Mouse (Mus musculus) intestine, embryonic 14.5 days (tissue): ENCODE results near the gene Samd4b. TPM values are rescaled to one million over a fixed set of nuclear protein-coding genes. Genes with fewer than 3 reads are reported as not detected.

Experiments used
- ATAC-seq: fragments of 200-750 bp; cut with Nextera tagmentation; replicated peaks from 2 replicates; pipeline ENCODE4 v1.8.0; 2017; ENCODE audit warnings: low read depth, moderate number of reproducible peaks, moderate TSS enrichment, moderate library complexity; ENCODE audit not compliant: low FRiP score, low TSS enrichment
- DNase-seq: peaks from one replicate; pipeline ENCODE4 v3.0.0-alpha.2; 2018; ENCODE audit warnings: low spot score
- H3K27ac ChIP-seq: fragments of 300-500 bp; sonication (generic); 2 replicates; pipeline ENCODE4 v1.5.1; 2014; ENCODE audit warnings: low read depth, mild to moderate bottlenecking, control low read depth
- H3K27me3 ChIP-seq: fragments of 300-500 bp; sonication (generic); replicated peaks from 2 replicates; pipeline ENCODE4 v1.6.1; 2014; ENCODE audit warnings: low read length, control low read depth; ENCODE audit not compliant: control insufficient read depth, insufficient read depth
- H3K36me3 ChIP-seq: fragments of 300-500 bp; sonication (generic); 2 replicates; pipeline ENCODE4 v1.6.1; 2014; ENCODE audit warnings: low read length, control low read depth; ENCODE audit not compliant: control insufficient read depth, insufficient read depth
- H3K4me1 ChIP-seq: fragments of 300-500 bp; sonication (generic); replicated peaks from 2 replicates; pipeline ENCODE4 v1.6.1; 2014; ENCODE audit warnings: low read length, control low read depth, mixed read lengths; ENCODE audit not compliant: control insufficient read depth, insufficient read depth
- H3K4me2 ChIP-seq: fragments of 300-500 bp; sonication (generic); 2 replicates; pipeline ENCODE4 v1.6.1; 2014; ENCODE audit warnings: low read length
- H3K4me3 ChIP-seq: fragments of 300-500 bp; sonication (generic); 2 replicates; pipeline ENCODE4 v1.5.1; 2014; ENCODE audit warnings: low read depth, low read length, control low read depth, mixed read lengths
- H3K9ac ChIP-seq: fragments of 300-500 bp; sonication (generic); 2 replicates; pipeline ENCODE4 v1.6.1; 2014; ENCODE audit warnings: mild to moderate bottlenecking, low read length
- H3K9me3 ChIP-seq: fragments of 300-500 bp; sonication (generic); 2 replicates; pipeline ENCODE4 v1.6.1; 2016; ENCODE audit warnings: low read length, control low read depth; ENCODE audit not compliant: control insufficient read depth
- WGBS: fragments of 180-500 bp; shearing (Covaris S2); extraction: QIAGEN DNeasy Blood & Tissue Kit; methylation state at CpG from one replicate; pipeline ENCODE4 v1.1.7; 2014; 5-methylcytosine and 5-hydroxymethylcytosine counted together
- polyA plus RNA-seq: library from polyadenylated mRNA; unstranded; fragments of >200 nt; fragmentation: Nextera tagmentation; extraction: Ambion mirVana; gene quantifications from 2 replicates; pipeline ENCODE4 v1.2.1, GENCODE M21; 2014

The Samd4b gene
- polyA plus RNA-seq, 1 experiment from 2014 or later, result 27.7 TPM

- no peaks in the 10 kb centered on the region for H3K36me3 ChIP-seq
- H3K4me3 ChIP-seq, result no peak overlapping the region
- no peaks in the 10 kb centered on the region for H3K4me1 ChIP-seq
- DNase-seq (peak; percentile 72), ATAC-seq (0 out of 2 replicates have a peak, but pooled peaks have one; percentile 3)
- no peaks in the 10 kb centered on the region for H3K27me3 ChIP-seq
- no peak overlapping the region for H3K27ac ChIP-seq
- H3K4me2 ChIP-seq, result 0 out of 2 replicates have a peak overlapping the region, but pooled peaks have one; percentile 14
- WGBS, result 34% methylated on average over 13 of the region's 14 CpGs
- no peaks in the 10 kb centered on the region for H3K9me3 ChIP-seq
- H3K9ac ChIP-seq, result no peak overlapping the region
Measured at GRCm38 (mm10) chr7:28490903-28491302, 107.0 kb downstream of the Samd4b start.

GRCm38 (mm10) chr7:28490410-28490809 is 107.5 kb downstream of the Samd4b start:
- H3K27me3 ChIP-seq, result no peaks in the 10 kb centered on the region
- 0 out of 2 replicates have a peak, but pooled peaks have one; percentile 20 for ATAC-seq
- H3K9ac ChIP-seq, result no peak overlapping the region
- no peak for DNase-seq
- no peaks in the 10 kb centered on the region for H3K4me1 ChIP-seq
- no peaks in the 10 kb centered on the region for H3K9me3 ChIP-seq
- no peaks in the 10 kb centered on the region for H3K36me3 ChIP-seq
- H3K4me3 ChIP-seq, result no peak overlapping the region
- no peak overlapping the region for H3K27ac ChIP-seq
- 3% methylated on average over 10 of the region's 10 CpGs for WGBS
- H3K4me2 ChIP-seq, result 0 out of 2 replicates have a peak overlapping the region, but pooled peaks have one; percentile 14

DNA sequence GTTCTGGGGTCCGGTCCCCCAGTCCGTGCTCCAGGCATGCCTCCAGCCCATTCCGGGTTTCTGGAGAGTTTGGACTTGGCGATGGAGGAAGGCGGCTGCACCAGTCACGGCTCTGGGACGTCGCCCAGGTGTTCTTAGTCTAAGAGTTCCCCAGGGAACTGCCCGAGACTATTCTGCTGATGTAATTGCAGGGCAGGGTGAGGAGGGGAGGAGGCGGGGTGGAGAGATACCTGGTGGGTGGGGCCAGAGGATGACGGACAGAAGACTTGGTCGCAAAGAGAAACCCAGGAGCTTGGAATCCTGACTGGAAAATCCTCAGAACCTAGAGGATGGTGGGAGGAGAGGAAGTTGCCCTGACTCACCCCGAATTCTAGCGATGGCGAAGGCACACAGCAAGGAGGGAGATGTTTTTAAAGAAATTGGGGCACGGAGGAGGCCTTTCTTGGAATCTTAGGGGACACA is 109.9 kb downstream of the Samd4b start:
- H3K9me3 ChIP-seq, result no peaks in the 10 kb centered on the region
- ATAC-seq (peak; percentile 74; the same call in 1 of the 2 replicates), DNase-seq (peak; percentile 76)
- peak overlapping the region; percentile 51; the same call in 1 of the 2 replicates for H3K27ac ChIP-seq
- no peaks in the 10 kb centered on the region for H3K36me3 ChIP-seq
- H3K4me1 ChIP-seq, result no peaks in the 10 kb centered on the region
- H3K27me3 ChIP-seq, result no peaks in the 10 kb centered on the region
- no peak overlapping the region for H3K9ac ChIP-seq
- 2% methylated on average over 16 of the region's 16 CpGs for WGBS
- H3K4me2 ChIP-seq, result peak overlapping the region; percentile 43
- H3K4me3 ChIP-seq, result peak overlapping the region; percentile 6

DNA sequence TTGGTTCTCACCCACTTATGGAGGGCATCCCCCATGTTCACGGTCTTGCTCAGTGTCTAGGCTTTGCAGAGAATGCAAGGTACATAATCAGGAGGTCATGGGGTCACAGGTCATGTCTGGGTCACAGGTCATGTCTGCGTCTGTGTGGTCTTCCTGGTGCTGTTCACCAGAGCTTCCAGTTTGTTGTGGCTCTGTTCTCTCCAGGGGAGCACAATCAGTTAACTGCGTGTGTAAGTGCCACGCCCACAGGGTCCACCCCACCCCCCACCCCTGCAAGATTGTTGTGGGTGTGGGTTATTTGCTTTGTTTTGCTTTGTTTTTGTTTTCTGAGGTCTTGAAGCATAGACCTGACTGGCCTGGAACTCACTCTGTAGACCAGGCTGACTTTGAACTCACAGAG is 113.8 kb downstream of the Samd4b start:
- Histone ChIP-seq H3K9ac (no peak overlapping the region), H3K27ac (no peak overlapping the region), H3K4me1 (no peaks in the 10 kb centered on the region), H3K9me3 (no peaks in the 10 kb centered on the region), H3K4me3 (no peak overlapping the region), H3K36me3 (no peaks in the 10 kb centered on the region), H3K27me3 (no peaks in the 10 kb centered on the region), H3K4me2 (no peak overlapping the region)
- DNase-seq, result no peak
- ATAC-seq, result no peak
- 27% methylated on average over 4 of the region's 4 CpGs for WGBS

GRCm38 (mm10) chr7:28482854-28483253 is 115.1 kb downstream of the Samd4b start:
- Histone ChIP-seq H3K36me3 (no peaks in the 10 kb centered on the region), H3K27me3 (no peaks in the 10 kb centered on the region), H3K27ac (no peak overlapping the region), H3K9ac (no peak overlapping the region), H3K4me2 (no peak overlapping the region), H3K9me3 (no peaks in the 10 kb centered on the region), H3K4me1 (no peaks in the 10 kb centered on the region), H3K4me3 (no peak overlapping the region)
- ATAC-seq (no peak), DNase-seq (no peak)
- WGBS, result 80% methylated on average over 11 of the region's 11 CpGs

DNA sequence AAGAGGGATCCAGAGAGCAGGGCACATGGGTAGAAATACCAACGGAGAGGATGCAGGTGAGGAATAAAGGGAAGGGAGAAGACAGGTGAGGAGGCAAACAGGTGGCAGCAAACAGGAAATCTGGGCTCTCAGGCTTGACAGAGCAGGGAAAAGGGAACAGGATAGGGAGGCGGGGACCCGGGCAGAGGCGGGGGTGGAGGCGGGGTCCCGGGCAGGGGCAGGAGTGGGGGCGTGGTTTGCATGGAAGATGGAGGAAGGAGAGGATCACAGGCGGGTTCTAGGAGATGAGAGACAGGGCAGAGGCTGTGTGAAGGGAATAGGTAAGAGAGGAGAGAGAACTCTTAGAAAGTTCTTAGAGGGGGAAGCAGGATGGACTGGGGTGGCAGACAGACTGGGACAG is 119.1 kb downstream of the Samd4b start:
- WGBS, result 6% methylated on average over 8 of the region's 8 CpGs
- no peaks in the 10 kb centered on the region for H3K27me3 ChIP-seq
- H3K4me3 ChIP-seq, result no peak overlapping the region
- H3K9me3 ChIP-seq, result no peaks in the 10 kb centered on the region
- DNase-seq (no peak), ATAC-seq (0 out of 2 replicates have a peak, but pooled peaks have one; percentile 38)
- no peak overlapping the region for H3K9ac ChIP-seq
- no peaks in the 10 kb centered on the region for H3K36me3 ChIP-seq
- no peaks in the 10 kb centered on the region for H3K4me1 ChIP-seq
- no peak overlapping the region for H3K27ac ChIP-seq
- H3K4me2 ChIP-seq, result no peak overlapping the region

GRCm38 (mm10) chr7:28477363-28477762 is 120.6 kb downstream of the Samd4b start:
- Histone ChIP-seq H3K27me3 (no peaks in the 10 kb centered on the region), H3K9me3 (no peaks in the 10 kb centered on the region), H3K9ac (no peak overlapping the region), H3K36me3 (no peaks in the 10 kb centered on the region), H3K4me2 (no peak overlapping the region), H3K4me1 (no peaks in the 10 kb centered on the region), H3K4me3 (no peak overlapping the region), H3K27ac (no peak overlapping the region)
- no peak for DNase-seq
- 70% methylated on average over 5 of the region's 5 CpGs for WGBS
- ATAC-seq, result no peak

GRCm38 (mm10) chr7:28476191-28476590 is 121.8 kb downstream of the Samd4b start:
- DNase-seq (no peak), ATAC-seq (no peak)
- Histone ChIP-seq H3K9ac (no peak overlapping the region), H3K4me2 (no peak overlapping the region), H3K4me1 (no peaks in the 10 kb centered on the region), H3K36me3 (no peaks in the 10 kb centered on the region), H3K27ac (no peak overlapping the region), H3K4me3 (no peak overlapping the region), H3K9me3 (no peaks in the 10 kb centered on the region), H3K27me3 (no peaks in the 10 kb centered on the region)
- 86% methylated on average over 6 of the region's 6 CpGs for WGBS

- peak; percentile 74 for DNase-seq
- ATAC-seq, result peak; percentile 68
- Histone ChIP-seq H3K4me2 (peak overlapping the region; percentile 84), H3K9ac (peak overlapping the region; percentile 56), H3K4me1 (no peaks in the 10 kb centered on the region; the same call in 1 of the 2 replicates), H3K27ac (no peak overlapping the region), H3K36me3 (peaks cover 9% of the 10 kb centered on the region; the same call in 1 of the 2 replicates), H3K4me3 (peak overlapping the region; percentile 48), H3K27me3 (no peaks in the 10 kb centered on the region; the same call in 1 of the 2 replicates), H3K9me3 (no peaks in the 10 kb centered on the region)
- 2% methylated on average over 63 of the region's 63 CpGs for WGBS
Measured at GRCm38 (mm10) chr7:28467213-28467751, 130.7 kb downstream of the Samd4b start.
